Mouse (Mus musculus) kidney, postnatal 4 days (tissue): Measurements from ENCODE around the gene Zfyve1.

Source experiments
- DNase-seq, 2 experiments: peaks; one replicate each; pipeline ENCODE4 v3.0.0; 2021; ENCODE audit warnings: mixed read lengths in 2 of 2

The Zfyve1 gene

GRCm38 (mm10) chr12:83578896-83579569 is 18.0 kb downstream of the Zfyve1 start:
- DNase-seq: peak in 1 of 2 experiments; percentile 25

- DNase-seq: no peak
Observed at GRCm38 (mm10) chr12:83578356-83578755, 18.7 kb downstream of the Zfyve1 start.

- DNase-seq: no peak
Observed at GRCm38 (mm10) chr12:83577445-83577844, 19.6 kb downstream of the Zfyve1 start.

- DNase-seq: peak; percentile 23 to 46
Observed at GRCm38 (mm10) chr12:83572717-83573116, 24.3 kb downstream of the Zfyve1 start.

- no peak for DNase-seq
Observed at GRCm38 (mm10) chr12:83569866-83570265, 27.2 kb downstream of the Zfyve1 start.

DNA sequence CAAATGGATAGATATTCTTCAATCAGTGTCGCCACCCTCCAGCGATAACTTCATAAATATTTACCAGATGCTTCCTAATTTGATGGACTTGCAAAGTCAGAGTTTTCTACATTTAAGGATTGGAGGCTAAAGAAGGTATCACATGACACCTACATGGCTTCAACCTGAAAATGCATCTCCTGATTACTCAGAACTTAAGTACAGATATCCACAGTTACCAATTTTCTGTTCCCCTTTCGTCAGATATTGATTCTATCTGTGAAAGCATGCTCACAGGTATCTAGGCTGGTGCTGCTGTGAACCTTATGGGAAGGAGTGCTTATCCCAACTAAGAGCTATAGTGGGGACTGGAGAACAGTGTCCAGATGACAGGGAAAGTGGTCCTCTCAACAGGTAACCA is 34.4 kb downstream of the Zfyve1 start:
- DNase-seq: no peak

- DNase-seq: no peak
Observed at GRCm38 (mm10) chr12:83560189-83560588, 36.8 kb downstream of the Zfyve1 start.

DNA sequence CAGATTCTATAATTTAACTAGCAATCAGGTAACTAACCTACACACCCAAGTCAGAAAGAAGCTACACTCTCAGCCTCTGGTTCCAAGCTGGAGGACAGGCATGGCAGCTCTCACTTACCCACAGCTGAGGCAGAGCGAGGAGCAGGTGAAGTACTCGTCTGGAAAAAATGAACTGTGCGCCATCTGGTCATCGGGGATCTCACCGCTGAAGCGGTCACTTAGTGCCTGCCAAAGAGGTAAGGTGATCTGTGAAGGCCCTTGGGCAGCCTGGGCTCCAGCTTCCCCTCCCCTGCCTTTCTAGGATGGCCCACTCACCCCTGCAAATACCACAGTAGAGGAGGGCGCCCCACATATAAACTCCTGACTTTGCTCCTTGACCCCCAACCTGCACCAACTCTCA is 38.5 kb downstream of the Zfyve1 start:
- DNase-seq: no peak

DNA sequence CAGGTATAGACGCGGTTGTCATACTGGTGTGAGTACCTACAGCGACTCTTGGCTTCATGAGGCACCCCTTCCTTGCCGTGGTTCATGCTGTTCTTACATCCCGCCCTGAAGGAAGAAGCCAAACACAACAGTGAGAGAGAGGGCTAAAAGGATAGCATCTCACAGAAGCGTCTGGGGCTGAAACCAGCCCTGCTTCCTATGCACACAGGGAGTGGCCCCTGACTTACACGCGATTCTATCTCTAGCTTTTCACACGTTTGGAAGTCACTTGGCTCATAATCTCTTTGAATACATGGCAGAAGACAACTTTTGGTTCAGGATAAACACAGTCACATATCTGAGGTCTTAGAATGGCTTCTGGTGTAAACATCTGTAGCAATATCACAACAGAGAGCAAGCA is 41.4 kb downstream of the Zfyve1 start:
- DNase-seq: no peak

GRCm38 (mm10) chr12:83553816-83554215 is 43.2 kb downstream of the Zfyve1 start:
- DNase-seq: no peak

DNA sequence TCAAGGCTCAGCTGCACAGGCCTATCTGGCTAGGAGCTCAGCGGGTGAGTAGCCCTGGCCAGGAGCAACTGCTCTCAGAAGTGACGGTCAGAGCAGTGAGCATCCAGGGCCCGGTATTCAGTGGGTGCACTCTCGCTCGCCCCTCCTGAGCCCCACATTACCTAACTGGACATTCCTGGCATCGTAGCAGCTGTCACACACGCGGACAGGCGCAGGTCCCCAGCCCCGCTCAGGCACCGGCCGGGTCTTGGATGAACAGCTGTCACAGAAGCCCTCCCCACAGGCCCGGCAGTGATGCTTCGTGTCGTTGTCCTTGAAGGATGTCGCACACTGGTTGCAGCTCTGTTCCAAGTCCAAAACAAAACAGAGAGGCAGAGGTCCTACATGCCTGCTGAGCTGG is 45.7 kb downstream of the Zfyve1 start:
- DNase-seq: no peak

- DNase-seq: no peak
Observed at GRCm38 (mm10) chr12:83544791-83545190, 52.2 kb downstream of the Zfyve1 start.

DNA sequence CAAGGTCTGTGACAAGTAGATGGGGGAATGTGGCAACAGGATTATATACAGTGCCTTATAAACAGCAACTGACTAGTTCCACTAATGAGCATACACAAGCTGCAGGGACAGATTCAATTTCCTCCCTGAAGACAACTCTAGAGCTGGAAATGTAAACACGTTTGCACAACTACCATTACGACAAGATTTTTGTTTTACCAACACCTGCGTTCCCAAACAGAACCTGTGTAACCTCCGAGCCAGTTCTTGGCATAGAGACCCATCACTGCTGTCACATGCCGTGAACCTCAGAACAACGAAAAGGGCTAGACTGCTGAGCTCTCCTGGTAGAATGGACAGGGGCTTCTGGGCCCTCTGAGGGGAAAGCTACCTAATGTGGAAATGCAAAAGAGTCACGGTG is 53.0 kb downstream of the Zfyve1 start:
- no peak for DNase-seq

DNA sequence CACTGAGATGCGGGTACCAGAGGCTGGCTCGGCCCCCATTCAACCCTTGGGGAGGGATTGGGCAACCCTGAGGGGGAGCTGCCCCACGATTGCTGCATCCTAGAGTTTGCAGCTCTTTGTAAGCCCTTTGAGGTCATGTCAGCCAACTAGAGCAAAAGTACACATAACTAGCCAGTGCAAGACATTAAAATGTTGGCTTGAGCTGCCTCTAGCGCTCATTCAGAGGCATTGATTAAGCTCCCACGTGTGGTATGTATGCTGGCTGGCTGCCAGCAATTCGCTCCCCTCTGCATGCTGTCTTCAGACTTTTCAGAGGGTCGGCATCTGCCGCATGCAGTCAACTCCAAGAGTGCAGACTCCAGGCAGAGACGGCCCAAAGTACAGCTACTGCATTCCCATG is 61.0 kb downstream of the Zfyve1 start:
- no peak for DNase-seq

DNA sequence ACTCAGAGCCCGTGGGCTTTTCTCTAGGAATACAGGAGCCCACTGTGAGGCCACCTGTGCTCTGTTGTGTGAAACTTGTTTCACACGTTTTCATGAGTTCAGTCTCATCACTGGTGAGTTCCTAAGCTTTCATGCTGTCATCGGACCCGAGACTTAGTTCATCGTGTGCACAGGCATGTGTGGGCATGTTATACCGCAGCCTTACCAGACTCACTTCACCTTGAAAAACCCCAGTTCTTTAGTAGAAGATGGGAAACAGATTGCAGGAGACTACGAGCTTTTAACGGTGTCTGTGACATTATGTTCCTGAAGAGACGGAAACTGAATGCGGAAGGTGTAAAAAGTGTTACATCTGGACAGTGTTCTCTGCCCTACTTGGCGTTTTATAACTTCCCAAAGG is 61.6 kb downstream of the Zfyve1 start:
- no peak for DNase-seq

DNA sequence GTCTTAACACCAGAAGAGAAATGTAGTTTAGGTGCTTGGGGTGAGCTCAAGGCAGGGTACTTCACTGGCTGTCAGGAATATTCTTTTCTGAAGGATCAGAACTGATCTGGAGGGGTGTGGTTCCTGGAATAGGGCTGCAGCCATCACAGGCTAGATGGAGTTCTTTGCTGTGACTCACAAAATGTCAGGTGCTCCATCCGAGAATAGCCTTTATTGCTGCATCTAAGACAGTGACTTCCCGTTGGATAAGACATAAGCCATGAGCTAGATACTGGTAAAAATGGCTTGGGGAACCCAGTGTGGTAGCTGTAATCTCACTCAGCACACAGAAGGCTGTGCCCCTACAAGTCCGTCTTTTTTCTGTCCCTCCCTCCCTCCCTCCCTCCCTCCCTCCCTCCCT is 62.8 kb downstream of the Zfyve1 start:
- DNase-seq: no peak

- DNase-seq: no peak
Observed at GRCm38 (mm10) chr12:83532966-83533365, 64.1 kb downstream of the Zfyve1 start.

GRCm38 (mm10) chr12:83531992-83532391 is 65.0 kb downstream of the Zfyve1 start:
- DNase-seq: no peak

DNA sequence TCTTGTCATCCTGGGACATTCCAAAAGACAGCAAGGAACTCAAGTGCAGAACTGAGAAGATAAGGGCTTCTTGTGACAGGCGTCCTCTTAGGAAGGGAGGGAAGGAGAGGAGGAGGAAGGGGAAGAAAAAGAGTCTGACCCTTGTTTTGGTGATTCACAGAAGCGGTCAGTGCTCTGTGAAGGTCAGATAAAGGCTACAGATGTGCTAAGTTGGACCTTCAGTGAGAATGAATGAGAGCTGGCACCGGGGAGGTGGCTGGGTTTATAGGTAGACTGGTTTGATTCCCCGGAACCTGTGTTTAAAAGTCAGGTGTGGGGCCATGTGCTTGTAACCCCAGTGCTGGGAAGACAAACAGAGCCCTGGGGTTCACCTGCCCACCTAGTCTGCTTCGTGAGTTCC is 68.4 kb downstream of the Zfyve1 start:
- DNase-seq: no peak

GRCm38 (mm10) chr12:83527816-83528215 is 69.2 kb downstream of the Zfyve1 start:
- no peak for DNase-seq

- DNase-seq: no peak
Observed at GRCm38 (mm10) chr12:83525822-83526544, 71.0 kb downstream of the Zfyve1 start.

DNA sequence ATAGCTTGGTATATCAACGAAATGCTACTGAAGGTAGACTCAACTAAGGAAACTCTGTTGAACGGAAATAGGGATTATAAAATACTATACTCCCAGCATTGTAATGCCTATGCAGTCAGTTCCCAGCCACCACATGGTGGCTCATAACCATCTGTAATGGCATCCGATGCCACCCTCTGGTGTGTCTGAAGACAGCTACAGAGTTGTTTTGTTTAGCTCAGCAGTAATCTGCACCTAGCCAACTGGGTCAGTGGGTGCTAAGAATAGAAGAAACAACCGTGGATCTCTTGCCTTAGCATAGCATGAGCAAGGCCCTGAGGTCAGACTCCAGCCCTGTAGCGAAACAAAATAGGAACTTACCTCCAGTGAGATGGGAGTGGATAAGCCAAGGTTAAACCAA is 72.7 kb downstream of the Zfyve1 start:
- DNase-seq: no peak

DNA sequence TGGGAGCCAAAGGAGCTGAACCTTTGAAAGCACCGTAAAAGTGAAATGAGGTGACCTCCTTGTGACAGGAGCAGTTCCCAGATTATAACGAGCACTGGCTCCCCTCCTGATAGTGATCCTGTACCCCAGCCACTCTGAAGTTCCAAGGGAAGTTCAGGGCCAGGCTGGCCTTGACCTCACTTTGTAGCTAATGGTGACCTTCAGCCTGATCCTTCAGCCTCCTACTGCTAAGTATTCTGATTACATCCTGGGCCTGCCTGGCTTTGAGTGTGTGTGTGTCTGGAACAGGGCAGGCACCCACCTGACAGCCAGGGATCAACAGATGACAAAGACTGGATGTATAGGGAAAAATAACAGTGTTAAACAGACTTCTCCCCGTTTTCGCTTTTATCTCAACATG is 73.1 kb downstream of the Zfyve1 start:
- DNase-seq: no peak

GRCm38 (mm10) chr12:83523056-83523455 is 74.0 kb downstream of the Zfyve1 start:
- no peak for DNase-seq

- DNase-seq: no peak
Observed at GRCm38 (mm10) chr12:83521083-83521482, 75.9 kb downstream of the Zfyve1 start.
